Mouse (Mus musculus) cortical plate, adult 2 months (tissue): ENCODE measurements around the gene Cyp2d40.

Experiments used
- CTCF ChIP-seq: fragments of 200-500 bp; IDR thresholded peaks from 2 replicates; pipeline ENCODE4 v1.5.1; 2011; ENCODE audit warnings: mild to moderate bottlenecking, control low read depth, low read length; ENCODE audit not compliant: insufficient read depth; ENCODE audit errors: extremely low read depth
- POLR2A ChIP-seq: fragments of 200-500 bp; IDR thresholded peaks from 2 replicates; pipeline ENCODE4 v1.6.1; 2011; ENCODE audit warnings: mild to moderate bottlenecking, low read length, control low read depth; ENCODE audit not compliant: insufficient read depth; ENCODE audit errors: extremely low read depth

GRCm38 (mm10) chr15:82747516-82747915 lies 16.5 kb downstream of the Cyp2d40 start:
- TF ChIP-seq CTCF (no peak), POLR2A (no peak)
